Mouse (Mus musculus) erythroblast, embryonic 14.5 days (primary cell): ENCODE results near the gene Flvcr2.

Source experiments
- GATA1 ChIP-seq: IDR thresholded peaks from 2 replicates; pipeline ENCODE4 v1.6.1; 2012; ENCODE audit warnings: low read length, inconsistent platforms, mixed read lengths
- TAL1 ChIP-seq: IDR thresholded peaks from 3 replicates; pipeline ENCODE4 v1.6.1; 2012; ENCODE audit warnings: low read length, inconsistent platforms, mixed read lengths

- TF ChIP-seq GATA1 (no peak), TAL1 (no peak)
Measured at GRCm38 (mm10) chr12:85749861-85750260, 3.5 kb downstream of the Flvcr2 start.
